Mouse (Mus musculus) intestine, postnatal 0 days (tissue): ENCODE data around the gene 4930452B06Rik. TPM values are rescaled to one million over a fixed set of nuclear protein-coding genes. Genes with fewer than 3 reads are reported as not detected.

Source experiments
- ATAC-seq: fragments of 200-750 bp; cut with Nextera tagmentation; 2 replicates; pipeline ENCODE4 v1.8.0; 2017; ENCODE audit warnings: mild to moderate bottlenecking, moderate TSS enrichment, moderate library complexity
- H3K27ac ChIP-seq: fragments of 300-500 bp; sonication (generic); 2 replicates; pipeline ENCODE4 v1.5.1; 2014; ENCODE audit warnings: mild to moderate bottlenecking, low read depth, low read length, moderate library complexity
- H3K27me3 ChIP-seq: fragments of 300-500 bp; sonication (generic); replicated peaks from 2 replicates; pipeline ENCODE4 v1.6.1; 2014; ENCODE audit warnings: low read length, mixed read lengths; ENCODE audit not compliant: control insufficient read depth, insufficient read depth
- H3K36me3 ChIP-seq: fragments of 300-500 bp; sonication (generic); 2 replicates; pipeline ENCODE4 v1.6.1; 2014; ENCODE audit warnings: mild to moderate bottlenecking, moderate library complexity; ENCODE audit not compliant: control insufficient read depth, insufficient read depth
- H3K4me1 ChIP-seq: fragments of 300-500 bp; sonication (generic); replicated peaks from 2 replicates; pipeline ENCODE4 v1.6.1; 2014; ENCODE audit warnings: antibody characterized with exemption, low read length, mixed read lengths; ENCODE audit not compliant: control insufficient read depth, insufficient read depth
- H3K4me2 ChIP-seq: fragments of 300-500 bp; sonication (generic); replicated peaks from 2 replicates; pipeline ENCODE4 v1.6.1; 2014; ENCODE audit warnings: low read depth, mild to moderate bottlenecking, moderate library complexity
- H3K4me3 ChIP-seq: fragments of 300-500 bp; sonication (generic); 2 replicates; pipeline ENCODE4 v1.5.1; 2014; ENCODE audit warnings: low read depth, low read length
- H3K9ac ChIP-seq: fragments of 300-500 bp; sonication (generic); 2 replicates; pipeline ENCODE4 v1.6.1; 2014; ENCODE audit warnings: mild to moderate bottlenecking, low read depth, low read length
- H3K9me3 ChIP-seq: fragments of 300-500 bp; sonication (generic); 2 replicates; pipeline ENCODE4 v1.6.1; 2016; ENCODE audit warnings: mixed run types; ENCODE audit not compliant: control insufficient read depth
- CTCF ChIP-seq: sonication (generic); IDR thresholded peaks from 2 replicates; pipeline ENCODE4 v1.5.1; 2016; ENCODE audit warnings: low read depth, mild to moderate bottlenecking, control low read depth, antibody characterized with exemption, moderate library complexity
- WGBS: fragments of 180-500 bp; shearing (Covaris S2); extraction: QIAGEN DNeasy Blood & Tissue Kit; methylation state at CpG from one replicate; pipeline ENCODE4 v1.1.7; 2014; 5-methylcytosine and 5-hydroxymethylcytosine counted together
- polyA plus RNA-seq: library from polyadenylated mRNA; unstranded; fragments of >200 nt; fragmentation: Nextera tagmentation; extraction: Ambion mirVana; gene quantifications from 2 replicates; pipeline ENCODE4 v1.2.1, GENCODE M21; 2015

Gene 4930452B06Rik
- polyA plus RNA-seq, 1 experiment from 2014 or later, result 1.6 TPM

GRCm38 (mm10) chr14:8660359-8660758 is 5.7 kb downstream of the 4930452B06Rik start:
- Histone ChIP-seq H3K9me3 (no peaks in the 10 kb centered on the region), H3K9ac (no peak overlapping the region), H3K27ac (no peak overlapping the region), H3K4me2 (no peak overlapping the region), H3K36me3 (no peaks in the 10 kb centered on the region), H3K4me1 (no peaks in the 10 kb centered on the region), H3K27me3 (no peaks in the 10 kb centered on the region), H3K4me3 (no peak overlapping the region)
- ATAC-seq, result no peak
- no peak for TF ChIP-seq CTCF

DNA sequence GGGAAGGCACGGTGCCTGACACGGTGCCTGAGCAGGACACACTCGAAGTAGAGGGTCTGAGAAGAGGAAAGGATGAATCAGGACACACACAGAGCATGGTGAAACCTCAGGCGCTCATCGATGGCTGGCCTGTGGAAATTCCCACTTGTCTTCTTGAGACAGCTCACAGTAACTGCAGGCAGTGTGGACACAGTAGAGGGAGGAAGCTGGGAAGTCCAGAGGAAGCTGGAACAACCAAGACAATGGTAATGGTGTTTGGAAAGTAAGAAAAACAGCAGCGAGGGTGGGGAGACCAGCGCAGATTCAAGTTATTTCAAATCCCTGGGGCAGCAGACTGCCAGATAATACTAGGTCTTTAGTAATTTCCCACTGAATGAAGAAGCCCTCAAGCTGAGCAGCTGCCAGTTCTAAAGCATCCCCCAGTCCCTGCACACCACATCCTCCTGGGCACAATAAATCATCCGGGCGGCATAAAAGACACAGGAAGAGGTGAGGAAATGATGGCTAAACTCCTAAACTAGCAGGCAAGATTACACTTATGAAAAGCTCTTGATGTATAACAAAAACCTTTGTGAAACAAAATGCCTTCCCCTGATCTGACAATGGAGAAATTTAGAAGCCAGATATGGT is 24.3 kb downstream of the 4930452B06Rik start:
- Histone ChIP-seq H3K27ac (no peak overlapping the region), H3K9ac (no peak overlapping the region)
- WGBS, result 71% methylated on average over 9 of the region's 9 CpGs

GRCm38 (mm10) chr14:8632211-8632610 is 33.8 kb downstream of the 4930452B06Rik start:
- H3K4me1 ChIP-seq, result no peaks in the 10 kb centered on the region
- no peak overlapping the region for H3K4me2 ChIP-seq
- H3K27me3 ChIP-seq, result no peaks in the 10 kb centered on the region
- H3K4me3 ChIP-seq, result no peak overlapping the region
- ATAC-seq, result no peak
- no peak for TF ChIP-seq CTCF
- H3K9me3 ChIP-seq, result no peaks in the 10 kb centered on the region
- H3K36me3 ChIP-seq, result no peaks in the 10 kb centered on the region
- H3K9ac ChIP-seq, result no peak overlapping the region
- WGBS, result 91% methylated on average over 6 of the region's 6 CpGs
- no peak overlapping the region for H3K27ac ChIP-seq

More for the DNA sequence above, 24.3 kb downstream of the 4930452B06Rik start:
- H3K4me1 ChIP-seq, result no peaks in the 10 kb centered on the region
- H3K36me3 ChIP-seq, result no peaks in the 10 kb centered on the region
- no peak for TF ChIP-seq CTCF
- H3K27me3 ChIP-seq, result no peaks in the 10 kb centered on the region
- H3K4me3 ChIP-seq, result no peak overlapping the region
- ATAC-seq, result no peak
- H3K9me3 ChIP-seq, result no peaks in the 10 kb centered on the region
- no peak overlapping the region for H3K4me2 ChIP-seq

GRCm38 (mm10) chr14:8628406-8628805 is 37.6 kb downstream of the 4930452B06Rik start:
- WGBS, result 83% methylated on average over 5 of the region's 5 CpGs
- ATAC-seq, result no peak

GRCm38 (mm10) chr14:8627481-8627880 is 38.6 kb downstream of the 4930452B06Rik start:
- Histone ChIP-seq H3K4me1 (no peaks in the 10 kb centered on the region), H3K9me3 (no peaks in the 10 kb centered on the region), H3K27ac (no peak overlapping the region), H3K4me2 (no peak overlapping the region), H3K27me3 (no peaks in the 10 kb centered on the region), H3K36me3 (no peaks in the 10 kb centered on the region), H3K4me3 (no peak overlapping the region), H3K9ac (no peak overlapping the region)
- WGBS, result 84% methylated on average over 4 of the region's 4 CpGs
- ATAC-seq, result no peak
- TF ChIP-seq CTCF, result no peak

More at GRCm38 (mm10) chr14:8628406-8628805, 37.6 kb downstream of the 4930452B06Rik start:
- Histone ChIP-seq H3K27ac (no peak overlapping the region), H3K4me3 (no peak overlapping the region), H3K9me3 (no peaks in the 10 kb centered on the region), H3K36me3 (no peaks in the 10 kb centered on the region), H3K27me3 (no peaks in the 10 kb centered on the region), H3K4me1 (no peaks in the 10 kb centered on the region), H3K4me2 (no peak overlapping the region), H3K9ac (no peak overlapping the region)
- TF ChIP-seq CTCF, result no peak

- Histone ChIP-seq H3K9ac (no peak overlapping the region), H3K4me3 (no peak overlapping the region), H3K4me1 (no peaks in the 10 kb centered on the region), H3K36me3 (no peaks in the 10 kb centered on the region), H3K27ac (no peak overlapping the region), H3K9me3 (no peaks in the 10 kb centered on the region), H3K4me2 (no peak overlapping the region), H3K27me3 (no peaks in the 10 kb centered on the region)
- WGBS, result 48% methylated on average over 6 of the region's 6 CpGs
- ATAC-seq, result no peak
- no peak for TF ChIP-seq CTCF
These were observed 44.9 kb downstream of the 4930452B06Rik start for GRCm38 (mm10) chr14:8621164-8621563.

GRCm38 (mm10) chr14:8620580-8620979 is 45.5 kb downstream of the 4930452B06Rik start:
- Histone ChIP-seq H3K36me3 (no peaks in the 10 kb centered on the region), H3K9ac (no peak overlapping the region), H3K4me2 (no peak overlapping the region), H3K27ac (no peak overlapping the region), H3K4me1 (no peaks in the 10 kb centered on the region), H3K27me3 (no peaks in the 10 kb centered on the region), H3K9me3 (no peaks in the 10 kb centered on the region), H3K4me3 (no peak overlapping the region)
- no peak for ATAC-seq
- 88% methylated on average over 5 of the region's 5 CpGs for WGBS
- TF ChIP-seq CTCF, result no peak
